Mouse (Mus musculus) olfactory bulb, adult 2 months (tissue): ENCODE measurements around the gene Cdca3.

Source experiments
- CTCF ChIP-seq: fragments of 200-500 bp; IDR thresholded peaks from 2 replicates; pipeline ENCODE4 v1.5.1; 2012; ENCODE audit warnings: low read depth, mild to moderate bottlenecking, low read length, moderate library complexity; ENCODE audit not compliant: insufficient read depth
- POLR2A ChIP-seq: fragments of 200-500 bp; IDR thresholded peaks from 2 replicates; pipeline ENCODE4 v1.6.1; 2012; ENCODE audit warnings: mild to moderate bottlenecking, low read depth, low read length, moderate library complexity; ENCODE audit not compliant: insufficient read depth

DNA sequence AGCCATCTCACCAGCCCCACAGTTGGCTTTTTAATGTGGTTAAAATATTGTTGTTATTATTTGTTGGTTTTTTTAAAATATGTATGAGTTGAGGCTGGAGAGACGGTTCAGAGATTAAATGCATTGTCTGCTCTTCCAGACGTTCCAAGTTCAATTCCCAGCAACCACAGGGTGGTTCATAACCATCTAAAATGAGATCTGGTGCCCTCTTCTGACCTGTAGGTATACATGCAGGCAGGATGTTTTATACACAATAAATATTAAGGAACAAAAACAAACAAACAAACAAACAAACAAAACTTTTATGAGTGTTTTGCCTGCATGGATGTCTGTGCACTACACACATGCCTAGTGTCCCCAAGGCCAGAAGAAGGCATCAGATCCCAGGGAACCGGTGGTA is 26.3 kb upstream of the Cdca3 start:
- TF ChIP-seq CTCF (no peak), POLR2A (no peak)
